Mouse (Mus musculus) kidney, postnatal 0 days (tissue): ENCODE measurements around the gene Gm13103. TPM values are rescaled to one million over a fixed set of nuclear protein-coding genes. Genes with fewer than 3 reads are reported as not detected.
"Not testable (repeated sequence)": the region's sequence is repeated elsewhere in the genome, so short reads cannot be mapped to it uniquely, and the experiment has no call there.

Experiments
- ATAC-seq: fragments of 200-750 bp; cut with Nextera tagmentation; replicated peaks from 2 replicates; pipeline ENCODE4 v1.8.0; 2017; ENCODE audit warnings: low read depth, moderate number of reproducible peaks, moderate TSS enrichment, moderate library complexity; ENCODE audit not compliant: low FRiP score
- DNase-seq: peaks from one replicate; pipeline ENCODE4 v3.0.0-alpha.2; 2016; ENCODE audit warnings: low spot score
- H3K27ac ChIP-seq: fragments of 300-500 bp; sonication (generic); 2 replicates; pipeline ENCODE4 v1.5.1; 2014; ENCODE audit warnings: mild to moderate bottlenecking
- H3K27me3 ChIP-seq: fragments of 300-500 bp; sonication (generic); 2 replicates; pipeline ENCODE4 v1.6.1; 2014; ENCODE audit warnings: low read length, mixed read lengths; ENCODE audit not compliant: insufficient read depth
- H3K36me3 ChIP-seq: fragments of 300-500 bp; sonication (generic); 2 replicates; pipeline ENCODE4 v1.6.1; 2014; ENCODE audit warnings: low read length, mixed read lengths; ENCODE audit not compliant: insufficient read depth
- H3K4me1 ChIP-seq: fragments of 300-500 bp; sonication (generic); replicated peaks from 2 replicates; pipeline ENCODE4 v1.6.1; 2014; ENCODE audit warnings: antibody characterized with exemption, low read length, mixed read lengths; ENCODE audit not compliant: insufficient read depth
- H3K4me2 ChIP-seq: fragments of 300-500 bp; sonication (generic); 2 replicates; pipeline ENCODE4 v1.6.1; 2014; ENCODE audit warnings: mild to moderate bottlenecking, low read length, moderate library complexity, mixed read lengths
- H3K4me3 ChIP-seq: fragments of 300-500 bp; sonication (generic); replicated peaks from 2 replicates; pipeline ENCODE4 v1.5.1; 2014; ENCODE audit warnings: low read depth, low read length
- H3K9ac ChIP-seq: fragments of 300-500 bp; sonication (generic); 2 replicates; pipeline ENCODE4 v1.6.1; 2014; ENCODE audit warnings: low read depth, low read length
- H3K9me3 ChIP-seq: fragments of 300-500 bp; sonication (generic); replicated peaks from 2 replicates; pipeline ENCODE4 v1.6.1; 2016; ENCODE audit warnings: low read length, inconsistent platforms, mixed read lengths
- CTCF ChIP-seq: IDR thresholded peaks from 2 replicates; pipeline ENCODE4 v1.5.1; 2016; ENCODE audit warnings: antibody characterized with exemption, low read depth, mild to moderate bottlenecking, moderate library complexity
- WGBS: fragments of 180-500 bp; shearing (Covaris S2); extraction: QIAGEN DNeasy Blood & Tissue Kit; methylation state at CpG from one replicate; pipeline ENCODE4 v1.1.7; 2014; 5-methylcytosine and 5-hydroxymethylcytosine counted together
- polyA plus RNA-seq: library from polyadenylated mRNA; unstranded; fragments of >200 nt; fragmentation: Nextera tagmentation; extraction: Ambion mirVana; gene quantifications from 2 replicates; pipeline ENCODE4 v1.2.1, GENCODE M21; 2015

Gm13103 gene
- polyA plus RNA-seq, result not detected in 2 replicates

- not testable (repeated sequence) for H3K4me2 ChIP-seq, H3K36me3 ChIP-seq, H3K9ac ChIP-seq
These were observed at the start of gene Gm13103 for GRCm38 (mm10) chr4:143846197-143846596. Gene Gm13103, plus strand, starts transcription at chr4:143846497.

GRCm38 (mm10) chr4:143815993-143816392 is 30.3 kb upstream of the Gm13103 start, which contains the start of gene Gm13084:
Gene Gm13084, minus strand, starts transcription at chr4:143816093.
- no peak within 1 kb of the TSS for H3K4me2 ChIP-seq
- no peak for TF ChIP-seq CTCF
- no peak for DNase-seq
- no peaks in the 10 kb centered on the region for H3K9me3 ChIP-seq
- H3K36me3 ChIP-seq, result no peaks in the 10 kb centered on the region
- no peak for ATAC-seq
- no peak within 1 kb of the TSS for H3K9ac ChIP-seq
- no peaks in the 10 kb centered on the region for H3K27me3 ChIP-seq
- no peaks in the 10 kb centered on the region for H3K4me1 ChIP-seq
- no peak within 1 kb of the TSS for H3K27ac ChIP-seq
- no peak within 1 kb of the TSS for H3K4me3 ChIP-seq
- 77% methylated on average over 2 of the region's 2 CpGs for WGBS

More at GRCm38 (mm10) chr4:143846197-143846596, at the start of gene Gm13103:
- H3K4me3 ChIP-seq, H3K4me1 ChIP-seq, H3K9me3 ChIP-seq, DNase-seq, H3K27ac ChIP-seq, H3K27me3 ChIP-seq, ATAC-seq: not testable (repeated sequence)

- not testable (repeated sequence) for ATAC-seq, H3K9me3 ChIP-seq, H3K4me1 ChIP-seq, H3K27ac ChIP-seq, H3K27me3 ChIP-seq, H3K4me3 ChIP-seq, H3K4me2 ChIP-seq, DNase-seq, H3K36me3 ChIP-seq, H3K9ac ChIP-seq
- WGBS, result 75% methylated on average over 1 of the region's 1 CpGs
These were observed 36.1 kb downstream of the Gm13103 start for GRCm38 (mm10) chr4:143882371-143882770.

GRCm38 (mm10) chr4:143894406-143894805 is 48.1 kb downstream of the Gm13103 start:
- not testable (repeated sequence) for H3K36me3 ChIP-seq, H3K27me3 ChIP-seq, H3K4me1 ChIP-seq, H3K4me2 ChIP-seq, DNase-seq, H3K9ac ChIP-seq, H3K4me3 ChIP-seq, H3K27ac ChIP-seq, H3K9me3 ChIP-seq, ATAC-seq
- WGBS, result 88% methylated on average over 3 of the region's 3 CpGs

- not testable (repeated sequence) for H3K27ac ChIP-seq, DNase-seq, H3K9me3 ChIP-seq, H3K4me1 ChIP-seq, H3K9ac ChIP-seq, ATAC-seq, H3K4me2 ChIP-seq, H3K27me3 ChIP-seq, H3K36me3 ChIP-seq, H3K4me3 ChIP-seq
- 87% methylated on average over 1 of the region's 1 CpGs for WGBS
These were observed 54.0 kb downstream of the Gm13103 start, which contains the start of gene Pramef6 for GRCm38 (mm10) chr4:143900280-143900679. Gene Pramef6, minus strand, starts transcription at chr4:143900380.

Other genes with a start within 250 kb of the Gm13103 start
- gene Gm13083, start 231.5 kb upstream of the Gm13103 start, polyA plus RNA-seq, result not detected in 2 replicates
- not detected in 2 replicates for gene Gm13088, start 189.3 kb upstream of the Gm13103 start, polyA plus RNA-seq
- not detected in 2 replicates for gene Gm13089, start 143.8 kb upstream of the Gm13103 start, polyA plus RNA-seq
- not detected in 2 replicates for gene Gm13078, start 127.0 kb upstream of the Gm13103 start, polyA plus RNA-seq
- not detected in 2 replicates for gene Gm13023, start 57.1 kb upstream of the Gm13103 start, polyA plus RNA-seq
- gene Gm13084, start 30.4 kb upstream of the Gm13103 start, polyA plus RNA-seq, result not detected in 2 replicates
- gene Pramef6, start 53.9 kb downstream of the Gm13103 start, polyA plus RNA-seq, result not detected in 2 replicates
- not detected in 2 replicates for gene Pramef25, start 104.5 kb downstream of the Gm13103 start, polyA plus RNA-seq
- gene Gm13101, start 120.5 kb downstream of the Gm13103 start, polyA plus RNA-seq, result not detected in 2 replicates
- gene Pramef17, start 147.9 kb downstream of the Gm13103 start, polyA plus RNA-seq, result not detected in 2 replicates
- gene Pramel4, start 212.6 kb downstream of the Gm13103 start, polyA plus RNA-seq, result not detected in 2 replicates